Mouse (Mus musculus): ENCODE results near the gene Cdkl4. TPM values are rescaled to one million over a fixed set of nuclear protein-coding genes. Genes with fewer than 3 reads are reported as not detected.
"Not testable (repeated sequence)": the region's sequence is repeated elsewhere in the genome, so short reads cannot be mapped to it uniquely, and the experiment has no call there.

Gene Cdkl4
- total and polyA plus RNA-seq, 3 experiments = 0.42 to 0.71 TPM; not detected in 1

- H3K4me1 ChIP-seq (ENCODE audit: control insufficient read depth in 1 of 2, insufficient read depth in 2 of 2, low read length in 2 of 2) = no peaks in the 10 kb centered on the region
- peaks cover 0 to 2% of the 10 kb centered on the region in 2 experiments; a peak in 1 of 4 replicates for H3K36me3 ChIP-seq (ENCODE audit: control insufficient read depth in 1 of 2, insufficient read depth in 2 of 2, low read length in 2 of 2)
- no peaks in the 10 kb centered on the region for H3K79me2 ChIP-seq (ENCODE audit: control insufficient read depth, insufficient read depth, low read length, poor library complexity)
- H3K9me3 ChIP-seq (replicated peaks; ENCODE audit: insufficient read depth, low read length) = no peaks in the 10 kb centered on the region
- TF ChIP-seq HCFC1 (IDR thresholded peaks at IDR 0.05; ENCODE audit: low read depth, low read length) (no peak), MEF2A (IDR thresholded peaks at IDR 0.05; ENCODE audit: extremely low read depth, insufficient replicate concordance, low read depth, low read length, poor library complexity, severe bottlenecking) (no peak), UBTF (IDR thresholded peaks at IDR 0.05; ENCODE audit: borderline replicate concordance, insufficient read depth, low read depth, low read length) (no peak), CHD2 (IDR thresholded peaks at IDR 0.05; ENCODE audit: low read length) (no peak), POLR2AphosphoS5 (IDR thresholded peaks at IDR 0.05; ENCODE audit: borderline replicate concordance, low read depth, low read length) (no peak), USF1 (IDR thresholded peaks at IDR 0.05; ENCODE audit: low read depth, low read length) (no peak), BHLHE40 (IDR thresholded peaks at IDR 0.05; ENCODE audit: borderline replicate concordance, low read depth, low read length) (no peak), EP300 (IDR thresholded peaks at IDR 0.05; ENCODE audit: low read depth in 1 of 2, low read length in 2 of 2) (no peak), TBP (IDR thresholded peaks at IDR 0.05; ENCODE audit: low read depth, low read length) (no peak), MXI1 (IDR thresholded peaks at IDR 0.05; ENCODE audit: low read depth, low read length) (no peak), NRF1 (IDR thresholded peaks at IDR 0.05; ENCODE audit: insufficient read depth, low read depth, low read length, poor library complexity, severe bottlenecking) (no peak), ZC3H11A (IDR thresholded peaks at IDR 0.05; ENCODE audit: low read depth, low read length) (no peak), RAD21 (IDR thresholded peaks at IDR 0.05; ENCODE audit: low read depth, low read length) (no peak), JUND (IDR thresholded peaks at IDR 0.05; ENCODE audit: low read depth, low read length) (no peak), MYB (IDR thresholded peaks at IDR 0.05; ENCODE audit: low read depth, low read length) (no peak), ZNF384 (IDR thresholded peaks at IDR 0.05; ENCODE audit: low read depth, low read length) (no peak), ELF1 (IDR thresholded peaks at IDR 0.05; ENCODE audit: low read depth, low read length) (no peak)
- DNase-seq (ENCODE audit: low read depth, low spot score) = peak; percentile 14
- no peak overlapping the region for H3K4me3 ChIP-seq (ENCODE audit: control insufficient read depth in 1 of 2, insufficient read depth in 1 of 2, low read depth in 2 of 2, low read length in 2 of 2)
- no peak overlapping the region for H3K9ac ChIP-seq (ENCODE audit: control insufficient read depth, low read depth, low read length, poor library complexity, severe bottlenecking)
- no peak overlapping the region for H3K27ac ChIP-seq (ENCODE audit: control insufficient read depth, low read depth, low read length)
- H3K27me3 ChIP-seq (ENCODE audit: control insufficient read depth in 1 of 2, insufficient read depth in 2 of 2, low read length in 2 of 2) = no peaks in the 10 kb centered on the region
Measured at GRCm38 (mm10) chr17:80571460-80571859, 6.2 kb downstream of the Cdkl4 start.

- not testable (repeated sequence) for H3K79me2 ChIP-seq (ENCODE audit: control insufficient read depth, insufficient read depth, low read length, poor library complexity); H3K4me1 ChIP-seq (ENCODE audit: control insufficient read depth in 1 of 2, insufficient read depth in 2 of 2, low read length in 2 of 2); H3K9me3 ChIP-seq (replicated peaks; ENCODE audit: insufficient read depth, low read length); H3K27ac ChIP-seq (ENCODE audit: control insufficient read depth, low read depth, low read length); H3K27me3 ChIP-seq (ENCODE audit: control insufficient read depth in 1 of 2, insufficient read depth in 2 of 2, low read length in 2 of 2); H3K9ac ChIP-seq (ENCODE audit: control insufficient read depth, low read depth, low read length, poor library complexity, severe bottlenecking); H3K36me3 ChIP-seq (ENCODE audit: control insufficient read depth in 1 of 2, insufficient read depth in 2 of 2, low read length in 2 of 2); H3K4me3 ChIP-seq (ENCODE audit: control insufficient read depth in 1 of 2, insufficient read depth in 1 of 2, low read depth in 2 of 2, low read length in 2 of 2)
- TF ChIP-seq CTCF (IDR thresholded peaks at IDR 0.05 in 2 of 3, conservative IDR thresholded peaks at IDR 0.05 in 1 of 3; ENCODE audit: control insufficient read depth in 1 of 3, insufficient read depth in 1 of 3, low read depth in 2 of 3, low read length in 3 of 3, poor library complexity in 1 of 3, severe bottlenecking in 1 of 3) (peak in 2 of 3 experiments; percentile 15 to 31; a peak in 3 of 6 replicates), SMC3 (IDR thresholded peaks at IDR 0.05; ENCODE audit: low read depth, low read length) (peak; percentile 20; the same call in 1 of the 2 replicates)
- peak; percentile 46 for DNase-seq (ENCODE audit: low read depth, low spot score)
Measured at GRCm38 (mm10) chr17:80569718-80570117, 7.9 kb downstream of the Cdkl4 start.
